Mouse (Mus musculus) embryonic facial prominence, embryonic 10.5 days (tissue): ENCODE data around the gene Ip6k2. TPM values are rescaled to one million over a fixed set of nuclear protein-coding genes. Genes with fewer than 3 reads are reported as not detected.

Experiments
- DNase-seq: peaks from one replicate; pipeline ENCODE4 v3.0.0-alpha.2; 2017; ENCODE audit warnings: low spot score
- H3K27ac ChIP-seq: fragments of 300-500 bp; sonication (generic); replicated peaks from 2 replicates; pipeline ENCODE4 v1.5.1; 2016; ENCODE audit warnings: mild to moderate bottlenecking
- H3K27me3 ChIP-seq: fragments of 300-500 bp; sonication (generic); replicated peaks from 2 replicates; pipeline ENCODE4 v1.6.1; 2016; ENCODE audit warnings: low read depth, mild to moderate bottlenecking; ENCODE audit not compliant: poor library complexity, severe bottlenecking
- H3K36me3 ChIP-seq: fragments of 300-500 bp; sonication (generic); replicated peaks from 2 replicates; pipeline ENCODE4 v1.6.1; 2016; ENCODE audit warnings: mild to moderate bottlenecking, moderate library complexity
- H3K4me1 ChIP-seq: fragments of 300-500 bp; sonication (generic); 2 replicates; pipeline ENCODE4 v1.6.1; 2016
- H3K4me3 ChIP-seq: fragments of 300-500 bp; sonication (generic); 2 replicates; pipeline ENCODE4 v1.5.1; 2016; ENCODE audit warnings: mild to moderate bottlenecking, moderate library complexity
- H3K9me3 ChIP-seq: fragments of 300-500 bp; sonication (generic); 2 replicates; pipeline ENCODE4 v1.6.1; 2016; ENCODE audit warnings: mild to moderate bottlenecking
- WGBS: fragments of 180-500 bp; shearing (Covaris S2); methylation state at CpG from one replicate; pipeline ENCODE4 v1.1.7; 2016; 5-methylcytosine and 5-hydroxymethylcytosine counted together
- polyA plus RNA-seq: library from polyadenylated mRNA; unstranded; fragments of >200 nt; fragmentation: Nextera tagmentation; extraction: Ambion mirVana; gene quantifications from 2 replicates; pipeline ENCODE4 v1.2.1, GENCODE M21; 2016

Ip6k2 gene
- polyA plus RNA-seq, 1 experiment from 2014 or later: 103 TPM

DNA sequence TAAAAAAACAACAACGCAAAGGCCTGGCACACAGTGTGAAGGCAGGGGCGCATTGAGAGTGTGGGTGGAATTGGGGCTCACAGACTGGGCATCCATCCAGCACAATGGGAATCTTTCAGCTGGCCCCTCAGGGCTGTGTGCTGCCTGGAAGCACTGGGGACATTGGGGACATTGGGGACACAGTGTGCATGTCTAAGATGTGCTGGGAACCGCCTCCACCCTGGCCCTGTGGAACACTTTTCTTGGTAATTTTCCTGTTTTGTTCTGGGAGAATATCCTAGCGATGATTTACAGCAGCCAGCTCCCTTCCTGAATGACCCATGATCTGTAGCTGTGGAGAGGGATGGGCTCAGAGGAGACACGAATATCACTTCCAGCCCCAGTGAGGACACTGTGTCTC lies 29.2 kb upstream of the Ip6k2 start:
- Histone ChIP-seq H3K9me3 (no peaks in the 10 kb centered on the region), H3K4me3 (no peak overlapping the region), H3K27me3 (no peaks in the 10 kb centered on the region), H3K4me1 (no peaks in the 10 kb centered on the region), H3K36me3 (no peaks in the 10 kb centered on the region), H3K27ac (no peak overlapping the region)
- 88% methylated on average over 5 of the region's 5 CpGs for WGBS
- DNase-seq: no peak

- no peaks in the 10 kb centered on the region for H3K4me1 ChIP-seq
- H3K36me3 ChIP-seq: no peaks in the 10 kb centered on the region
- H3K27me3 ChIP-seq: no peaks in the 10 kb centered on the region
- 74% methylated on average over 6 of the region's 6 CpGs for WGBS
- H3K4me3 ChIP-seq: no peak overlapping the region
- DNase-seq: no peak
- no peaks in the 10 kb centered on the region for H3K9me3 ChIP-seq
- H3K27ac ChIP-seq: no peak overlapping the region
Measured at GRCm38 (mm10) chr9:108757406-108757805, 26.2 kb upstream of the Ip6k2 start.

- WGBS: 94% methylated on average over 20 of the region's 20 CpGs
- Histone ChIP-seq H3K4me1 (no peaks in the 10 kb centered on the region), H3K4me3 (no peak overlapping the region), H3K27ac (no peak overlapping the region), H3K27me3 (no peaks in the 10 kb centered on the region), H3K9me3 (no peaks in the 10 kb centered on the region), H3K36me3 (no peaks in the 10 kb centered on the region)
- no peak for DNase-seq
Measured at GRCm38 (mm10) chr9:108759121-108759520, 24.5 kb upstream of the Ip6k2 start.

GRCm38 (mm10) chr9:108759805-108760204 lies 23.8 kb upstream of the Ip6k2 start:
- Histone ChIP-seq H3K4me3 (no peak overlapping the region), H3K27ac (no peak overlapping the region), H3K36me3 (no peaks in the 10 kb centered on the region), H3K9me3 (no peaks in the 10 kb centered on the region), H3K27me3 (no peaks in the 10 kb centered on the region), H3K4me1 (no peaks in the 10 kb centered on the region)
- DNase-seq: peak; percentile 56
- 59% methylated on average over 2 of the region's 2 CpGs for WGBS

GRCm38 (mm10) chr9:108761561-108761960 lies 22.0 kb upstream of the Ip6k2 start:
- no peaks in the 10 kb centered on the region for H3K9me3 ChIP-seq
- no peak for DNase-seq
- H3K4me1 ChIP-seq: no peaks in the 10 kb centered on the region
- no peaks in the 10 kb centered on the region for H3K27me3 ChIP-seq
- H3K4me3 ChIP-seq: no peak overlapping the region
- no peaks in the 10 kb centered on the region for H3K36me3 ChIP-seq
- no peak overlapping the region for H3K27ac ChIP-seq

DNA sequence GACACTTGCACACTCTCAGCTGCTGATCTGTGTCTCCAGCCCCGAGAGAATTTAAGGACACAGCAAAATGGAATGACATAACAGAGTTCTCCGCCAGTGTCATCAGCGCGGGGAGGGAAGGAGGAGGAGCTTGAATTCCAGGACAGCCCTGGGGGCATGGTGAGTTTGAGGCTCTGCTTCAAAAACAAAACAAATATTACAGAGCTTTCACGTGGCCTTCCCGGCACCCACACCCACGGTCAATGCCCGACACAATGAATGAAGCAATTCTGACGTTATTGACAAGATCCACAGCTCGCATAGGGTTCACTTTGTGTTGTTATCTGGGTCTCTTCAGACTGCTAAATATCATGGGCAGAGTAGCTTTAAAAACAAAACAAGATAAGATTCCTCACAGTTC lies 18.6 kb upstream of the Ip6k2 start:
- DNase-seq: no peak
- Histone ChIP-seq H3K27me3 (no peaks in the 10 kb centered on the region), H3K27ac (no peak overlapping the region), H3K4me1 (no peaks in the 10 kb centered on the region), H3K4me3 (no peak overlapping the region), H3K9me3 (no peaks in the 10 kb centered on the region), H3K36me3 (no peaks in the 10 kb centered on the region)
- 75% methylated on average over 10 of the region's 10 CpGs for WGBS

DNA sequence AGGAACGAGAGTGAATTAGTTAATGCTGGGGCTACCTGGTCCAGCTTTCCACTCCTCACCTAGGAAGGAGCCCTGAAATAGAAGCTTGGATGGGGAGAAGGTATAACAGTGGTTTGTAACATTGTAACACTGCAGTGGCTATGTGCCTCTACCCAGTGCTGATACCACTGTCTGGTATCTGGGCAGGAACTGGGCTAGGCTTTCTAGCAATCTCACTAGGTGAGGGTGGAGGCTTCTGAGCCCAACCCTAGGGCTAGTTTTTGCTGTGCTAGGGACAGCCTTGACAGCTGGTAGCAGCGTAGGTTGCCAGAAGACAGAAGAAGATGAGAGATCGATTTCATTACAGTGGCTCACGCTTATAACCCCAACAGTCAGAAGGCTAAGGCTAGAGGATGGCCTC lies 7.0 kb upstream of the Ip6k2 start:
- no peak for DNase-seq
- peaks cover 4% of the 10 kb centered on the region; the same call in 1 of the 2 replicates for H3K4me1 ChIP-seq
- H3K36me3 ChIP-seq: no peaks in the 10 kb centered on the region
- WGBS: 85% methylated on average over 4 of the region's 4 CpGs
- H3K4me3 ChIP-seq: no peak overlapping the region
- H3K27ac ChIP-seq: no peak overlapping the region
- no peaks in the 10 kb centered on the region for H3K27me3 ChIP-seq
- no peaks in the 10 kb centered on the region for H3K9me3 ChIP-seq

- Histone ChIP-seq H3K36me3 (no peaks in the 10 kb centered on the region), H3K4me1 (peaks cover 9% of the 10 kb centered on the region), H3K4me3 (no peak overlapping the region), H3K27me3 (no peaks in the 10 kb centered on the region), H3K27ac (no peak overlapping the region), H3K9me3 (no peaks in the 10 kb centered on the region)
- WGBS: 88% methylated on average over 4 of the region's 4 CpGs
- DNase-seq: no peak
Measured at GRCm38 (mm10) chr9:108777276-108777675, 6.3 kb upstream of the Ip6k2 start.

DNA sequence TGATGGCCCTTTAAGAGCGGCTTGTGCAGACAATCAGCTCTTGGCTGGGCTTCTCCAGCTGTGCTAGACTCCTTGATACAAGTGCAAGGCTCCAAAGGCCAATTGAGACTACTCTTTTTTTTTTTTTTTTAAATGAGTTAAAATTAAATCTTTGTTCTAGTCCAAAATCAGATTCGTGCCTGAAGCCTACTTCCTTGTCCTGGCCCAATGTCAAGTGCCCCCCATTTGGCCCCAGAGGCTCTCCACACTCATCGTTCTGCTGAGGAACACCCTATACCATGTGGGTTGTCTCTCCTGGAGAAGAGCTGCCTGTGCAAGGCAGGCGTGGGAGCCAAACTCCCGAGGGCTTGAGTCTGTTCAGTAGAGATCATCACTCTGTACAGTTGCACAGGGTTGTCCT lies 2.6 kb upstream of the Ip6k2 start:
- H3K4me3 ChIP-seq: no peak overlapping the region
- no peak overlapping the region for H3K27ac ChIP-seq
- 73% methylated on average over 5 of the region's 5 CpGs for WGBS
- no peaks in the 10 kb centered on the region for H3K9me3 ChIP-seq
- H3K4me1 ChIP-seq: peaks cover 36% of the 10 kb centered on the region
- DNase-seq: no peak
- H3K27me3 ChIP-seq: no peaks in the 10 kb centered on the region
- H3K36me3 ChIP-seq: peaks cover 2% of the 10 kb centered on the region

GRCm38 (mm10) chr9:108781891-108782290 lies 1.7 kb upstream of the Ip6k2 start:
- Histone ChIP-seq H3K27me3 (no peaks in the 10 kb centered on the region), H3K4me1 (peaks cover 43% of the 10 kb centered on the region), H3K27ac (peak overlapping the region; percentile 99; the same call in 1 of the 2 replicates), H3K9me3 (no peaks in the 10 kb centered on the region), H3K36me3 (peaks cover 11% of the 10 kb centered on the region), H3K4me3 (no peak overlapping the region)
- 69% methylated on average over 4 of the region's 4 CpGs for WGBS
- no peak for DNase-seq

GRCm38 (mm10) chr9:108782836-108783547 lies 604 bp upstream of the Ip6k2 start:
- peak overlapping the region; percentile 72 for H3K4me3 ChIP-seq
- WGBS: 25% methylated on average over 9 of the region's 9 CpGs
- no peak for DNase-seq
- peaks cover 21% of the 10 kb centered on the region for H3K36me3 ChIP-seq
- no peaks in the 10 kb centered on the region for H3K9me3 ChIP-seq
- H3K27ac ChIP-seq: peak overlapping the region; percentile 99
- H3K4me1 ChIP-seq: peaks cover 53% of the 10 kb centered on the region
- H3K27me3 ChIP-seq: no peaks in the 10 kb centered on the region

DNA sequence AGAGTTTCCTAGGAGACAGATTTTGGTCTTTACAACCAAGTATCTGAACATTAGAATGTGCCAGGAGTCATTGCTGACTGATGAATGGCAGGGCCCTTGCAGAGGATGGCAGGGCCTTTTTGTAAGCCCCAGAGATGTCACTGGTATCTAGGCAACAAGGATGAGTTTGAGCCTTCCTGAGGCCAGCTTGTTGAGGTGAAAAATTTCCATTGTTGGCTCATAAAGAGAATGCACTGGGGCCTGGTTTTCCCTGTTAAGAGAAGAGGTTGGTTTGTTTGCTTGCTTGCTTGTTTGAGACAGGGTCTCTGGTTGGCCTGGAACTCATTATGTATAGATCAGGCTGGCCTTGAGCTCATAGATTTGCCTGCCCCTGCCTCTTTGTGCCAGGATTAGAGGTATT lies 1.8 kb downstream of the Ip6k2 start:
- no peaks in the 10 kb centered on the region for H3K9me3 ChIP-seq
- no peaks in the 10 kb centered on the region for H3K27me3 ChIP-seq
- DNase-seq: no peak
- H3K36me3 ChIP-seq: peaks cover 34% of the 10 kb centered on the region
- peaks cover 71% of the 10 kb centered on the region for H3K4me1 ChIP-seq
- peak overlapping the region; percentile 40; the same call in 1 of the 2 replicates for H3K27ac ChIP-seq
- peak overlapping the region; percentile 72 for H3K4me3 ChIP-seq

- H3K4me3 ChIP-seq: peak overlapping the region; percentile 72; the same call in 1 of the 2 replicates
- 93% methylated on average over 1 of the region's 1 CpGs for WGBS
Measured at GRCm38 (mm10) chr9:108786494-108786893, 2.9 kb downstream of the Ip6k2 start.

More at GRCm38 (mm10) chr9:108786494-108786893, 2.9 kb downstream of the Ip6k2 start:
- Histone ChIP-seq H3K4me1 (peaks cover 68% of the 10 kb centered on the region), H3K27ac (no peak overlapping the region), H3K9me3 (no peaks in the 10 kb centered on the region), H3K36me3 (peaks cover 34% of the 10 kb centered on the region), H3K27me3 (no peaks in the 10 kb centered on the region)
- no peak for DNase-seq
